Mouse (Mus musculus): ENCODE measurements around the gene Fcgrt. TPM values are rescaled to one million over a fixed set of nuclear protein-coding genes. Genes with fewer than 3 reads are reported as not detected.
A peak's percentile ranks its signal among the peaks of the same experiment; 100 is the strongest.

Fcgrt gene
- polyA plus RNA-seq, 1 experiment from 2014 or later = 40.5 TPM

- WGBS = 5% methylated on average over 16 of the region's 16 CpGs
- ATAC-seq (ENCODE audit: low FRiP score) = peak; percentile 67
Observed at GRCm38 (mm10) chr7:45050945-45051600, 52.6 kb downstream of the Fcgrt start.

DNA sequence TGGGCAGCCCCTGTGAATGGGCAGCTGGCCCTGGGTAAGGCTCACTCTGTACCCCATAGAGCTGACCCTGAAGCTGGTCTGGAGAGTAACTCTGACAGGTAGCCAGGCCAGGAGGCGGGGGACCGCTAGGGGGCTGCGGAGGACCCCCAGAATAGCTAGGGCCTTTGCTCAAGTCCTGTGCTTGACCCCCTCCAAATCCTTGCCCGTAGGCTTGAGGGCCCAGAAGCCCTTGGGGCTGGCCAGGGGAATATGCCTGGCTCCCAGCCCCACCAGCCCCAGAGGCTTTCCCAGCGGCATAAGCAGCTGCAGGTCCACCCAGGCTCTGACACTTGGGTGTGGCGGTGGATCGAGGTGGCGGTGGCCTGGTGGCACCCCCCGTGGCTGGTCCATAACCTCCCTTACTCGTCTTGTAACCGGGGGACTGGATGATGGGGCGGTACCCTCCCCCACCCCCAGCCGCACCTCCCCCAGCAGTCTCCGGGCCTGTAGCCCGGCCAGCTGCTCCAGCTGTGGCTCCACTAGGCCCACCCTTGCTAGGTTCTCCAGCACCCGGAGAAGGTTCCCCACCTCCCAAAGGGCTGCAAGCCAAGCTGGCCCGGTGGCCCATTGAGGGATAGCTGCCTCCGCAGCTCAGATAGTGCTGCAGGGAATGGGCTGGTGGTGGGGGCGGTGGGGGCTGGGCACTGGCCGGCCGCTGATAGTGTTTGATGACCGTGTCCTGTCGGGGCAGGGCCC is 54.6 kb downstream of the Fcgrt start:
- peaks cover 18% of the 10 kb centered on the region for H3K4me1 ChIP-seq (replicated peaks; ENCODE audit: control insufficient read depth, insufficient read depth, low read length)
- H3K4me2 ChIP-seq (replicated peaks) = no peak overlapping the region
- H3K9me3 ChIP-seq (ENCODE audit: control insufficient read depth, low read length) = no peaks in the 10 kb centered on the region
- no peak overlapping the region for H3K27ac ChIP-seq
- H3K36me3 ChIP-seq (replicated peaks; ENCODE audit: control insufficient read depth, insufficient read depth) = peaks cover 62% of the 10 kb centered on the region
- H3K27me3 ChIP-seq (ENCODE audit: control insufficient read depth, insufficient read depth, low read length) = no peaks in the 10 kb centered on the region
- H3K9ac ChIP-seq = no peak overlapping the region
- ATAC-seq (ENCODE audit: low FRiP score) = no peak
- no peak for DNase-seq (ENCODE audit: low spot score)
- WGBS = 90% methylated on average over 22 of the region's 23 CpGs
- H3K4me3 ChIP-seq (replicated peaks; ENCODE audit: low read length) = no peak overlapping the region

More at GRCm38 (mm10) chr7:45050945-45051600, 52.6 kb downstream of the Fcgrt start:
- Histone ChIP-seq H3K27ac (peak overlapping the region; percentile 100), H3K4me1 (replicated peaks; ENCODE audit: control insufficient read depth, insufficient read depth, low read length) (peaks cover 18% of the 10 kb centered on the region), H3K9me3 (ENCODE audit: control insufficient read depth, low read length) (no peaks in the 10 kb centered on the region), H3K36me3 (replicated peaks; ENCODE audit: control insufficient read depth, insufficient read depth) (peaks cover 42% of the 10 kb centered on the region), H3K9ac (peak overlapping the region; percentile 91), H3K4me3 (replicated peaks; ENCODE audit: low read length) (peak overlapping the region; percentile 59), H3K27me3 (ENCODE audit: control insufficient read depth, insufficient read depth, low read length) (no peaks in the 10 kb centered on the region), H3K4me2 (replicated peaks) (peak overlapping the region; percentile 99)
- peak; percentile 82 for DNase-seq (ENCODE audit: low spot score)

GRCm38 (mm10) chr7:45048001-45048890 is 55.4 kb downstream of the Fcgrt start:
- ATAC-seq (ENCODE audit: low FRiP score) (no peak), DNase-seq (ENCODE audit: low spot score) (no peak)
- peaks cover 15% of the 10 kb centered on the region for H3K4me1 ChIP-seq (replicated peaks; ENCODE audit: control insufficient read depth, insufficient read depth, low read length)
- WGBS = 93% methylated on average over 38 of the region's 38 CpGs
- H3K9ac ChIP-seq = no peak overlapping the region
- H3K36me3 ChIP-seq (replicated peaks; ENCODE audit: control insufficient read depth, insufficient read depth) = peaks cover 70% of the 10 kb centered on the region
- no peaks in the 10 kb centered on the region for H3K9me3 ChIP-seq (ENCODE audit: control insufficient read depth, low read length)
- H3K4me2 ChIP-seq (replicated peaks) = no peak overlapping the region
- no peaks in the 10 kb centered on the region for H3K27me3 ChIP-seq (ENCODE audit: control insufficient read depth, insufficient read depth, low read length)
- H3K4me3 ChIP-seq (replicated peaks; ENCODE audit: low read length) = no peak overlapping the region
- no peak overlapping the region for H3K27ac ChIP-seq

- Histone ChIP-seq H3K9ac (no peak overlapping the region), H3K36me3 (replicated peaks; ENCODE audit: control insufficient read depth, insufficient read depth) (peaks cover 78% of the 10 kb centered on the region), H3K4me2 (replicated peaks) (no peak overlapping the region), H3K27me3 (ENCODE audit: control insufficient read depth, insufficient read depth, low read length) (no peaks in the 10 kb centered on the region), H3K9me3 (ENCODE audit: control insufficient read depth, low read length) (no peaks in the 10 kb centered on the region), H3K4me3 (replicated peaks; ENCODE audit: low read length) (no peak overlapping the region), H3K27ac (no peak overlapping the region), H3K4me1 (replicated peaks; ENCODE audit: control insufficient read depth, insufficient read depth, low read length) (peaks cover 15% of the 10 kb centered on the region)
- no peak for ATAC-seq (ENCODE audit: low FRiP score)
- no peak for DNase-seq (ENCODE audit: low spot score)
- whole genome bisulfite sequencing = 98% methylated on average over 14 of the region's 14 CpGs
Observed at GRCm38 (mm10) chr7:45047491-45047890, 56.2 kb downstream of the Fcgrt start.

DNA sequence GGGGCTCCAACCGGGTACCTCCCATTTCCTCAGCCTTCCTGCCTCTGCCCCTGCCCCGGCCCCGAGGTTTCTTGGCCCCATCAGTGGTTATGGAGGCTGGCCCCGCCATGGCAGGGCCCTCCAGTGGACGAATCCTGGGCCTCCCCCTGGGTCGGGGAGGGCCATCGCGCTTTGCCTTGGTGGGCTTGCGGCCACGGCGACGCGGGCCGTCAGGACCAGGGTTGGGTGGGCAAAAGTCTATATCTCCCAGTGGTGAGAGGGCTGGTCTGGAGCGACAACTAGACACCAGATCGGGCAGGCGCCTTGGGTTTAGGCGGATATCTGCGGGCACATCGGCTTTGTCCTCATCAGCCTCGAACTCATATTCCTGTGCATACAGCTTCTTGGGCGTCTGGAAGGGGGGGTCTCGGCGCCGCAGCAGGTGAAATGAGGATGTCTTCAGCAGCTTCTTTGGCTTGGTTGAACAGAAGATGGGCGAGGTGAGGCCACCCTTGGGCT is 56.7 kb downstream of the Fcgrt start:
- Histone ChIP-seq H3K27me3 (ENCODE audit: control insufficient read depth, insufficient read depth, low read length) (no peaks in the 10 kb centered on the region), H3K9ac (no peak overlapping the region), H3K4me2 (replicated peaks) (no peak overlapping the region), H3K4me3 (replicated peaks; ENCODE audit: low read length) (no peak overlapping the region), H3K36me3 (replicated peaks; ENCODE audit: control insufficient read depth, insufficient read depth) (peaks cover 84% of the 10 kb centered on the region), H3K4me1 (replicated peaks; ENCODE audit: control insufficient read depth, insufficient read depth, low read length) (peaks cover 15% of the 10 kb centered on the region), H3K9me3 (ENCODE audit: control insufficient read depth, low read length) (no peaks in the 10 kb centered on the region), H3K27ac (no peak overlapping the region)
- WGBS = 94% methylated on average over 26 of the region's 26 CpGs
- ATAC-seq (ENCODE audit: low FRiP score) = no peak
- DNase-seq (ENCODE audit: low spot score) = no peak

DNA sequence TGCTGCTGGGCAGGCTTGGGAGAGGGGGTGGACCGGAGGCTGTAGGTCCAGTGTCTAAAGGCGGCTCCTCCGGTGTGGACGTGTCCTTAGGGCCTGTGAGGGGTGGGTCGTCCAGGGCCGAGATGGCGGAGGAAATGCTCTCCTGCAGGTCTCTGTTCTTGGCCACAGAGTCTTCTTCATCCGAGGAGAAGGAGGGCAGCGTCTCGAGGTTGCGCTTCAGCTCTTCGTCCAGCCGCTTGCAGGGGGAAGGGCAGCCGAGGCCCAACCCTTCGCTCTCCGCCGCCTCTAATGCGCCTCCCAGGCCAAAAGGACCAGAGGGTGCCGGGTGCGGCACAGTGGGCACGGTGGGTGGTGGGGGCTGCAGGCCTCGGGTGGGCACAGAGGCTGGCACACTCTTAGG is 57.9 kb downstream of the Fcgrt start:
- Histone ChIP-seq H3K36me3 (replicated peaks; ENCODE audit: control insufficient read depth, insufficient read depth) (peaks cover 95% of the 10 kb centered on the region), H3K4me1 (replicated peaks; ENCODE audit: control insufficient read depth, insufficient read depth, low read length) (peaks cover 5% of the 10 kb centered on the region), H3K27me3 (ENCODE audit: control insufficient read depth, insufficient read depth, low read length) (no peaks in the 10 kb centered on the region), H3K9ac (no peak overlapping the region), H3K4me3 (replicated peaks; ENCODE audit: low read length) (no peak overlapping the region), H3K4me2 (replicated peaks) (no peak overlapping the region), H3K9me3 (ENCODE audit: control insufficient read depth, low read length) (no peaks in the 10 kb centered on the region), H3K27ac (no peak overlapping the region)
- DNase-seq (ENCODE audit: low spot score) (no peak), ATAC-seq (ENCODE audit: low FRiP score) (no peak)
- 92% methylated on average over 22 of the region's 22 CpGs for WGBS

GRCm38 (mm10) chr7:45043307-45043706 is 60.3 kb downstream of the Fcgrt start:
- Histone ChIP-seq H3K9ac (no peak overlapping the region), H3K9me3 (ENCODE audit: control insufficient read depth, low read length) (no peaks in the 10 kb centered on the region), H3K27ac (no peak overlapping the region), H3K4me2 (replicated peaks) (no peak overlapping the region), H3K36me3 (replicated peaks; ENCODE audit: control insufficient read depth, insufficient read depth) (peaks cover 98% of the 10 kb centered on the region), H3K4me1 (replicated peaks; ENCODE audit: control insufficient read depth, insufficient read depth, low read length) (no peaks in the 10 kb centered on the region), H3K27me3 (ENCODE audit: control insufficient read depth, insufficient read depth, low read length) (no peaks in the 10 kb centered on the region), H3K4me3 (replicated peaks; ENCODE audit: low read length) (no peak overlapping the region)
- 94% methylated on average over 14 of the region's 14 CpGs for WGBS
- ATAC-seq (ENCODE audit: low FRiP score) = no peak
- no peak for DNase-seq (ENCODE audit: low spot score)
